Mouse (Mus musculus) neutrophil, adult 5-6 weeks (primary cell): Measurements from ENCODE around the gene Ptprb. TPM values are rescaled to one million over a fixed set of nuclear protein-coding genes. Genes with fewer than 3 reads are reported as not detected.

Source experiments
- ATAC-seq: fragments of 151-379, 151-347 bp; 2 replicates; pipeline ENCODE4 v1.8.0; 2017; ENCODE audit warnings: mild to moderate bottlenecking, moderate TSS enrichment; ENCODE audit not compliant: insufficient number of reproducible peaks, poor library complexity, low FRiP score, severe bottlenecking; ENCODE audit errors: extremely low read depth
- total RNA-seq: library from RNA; stranded (forward); fragments of 200-1000 nt; gene quantifications from 2 replicates; pipeline ENCODE4 v1.2.3, GENCODE M21; 2017

The Ptprb gene
- total RNA-seq, 1 experiment from 2014 or later: 0.12 TPM

- no peak for ATAC-seq
Measured at GRCm38 (mm10) chr10:116405011-116405410, 129.7 kb downstream of the Ptprb start.

GRCm38 (mm10) chr10:116407684-116408359 lies 132.5 kb downstream of the Ptprb start:
- ATAC-seq: no peak

DNA sequence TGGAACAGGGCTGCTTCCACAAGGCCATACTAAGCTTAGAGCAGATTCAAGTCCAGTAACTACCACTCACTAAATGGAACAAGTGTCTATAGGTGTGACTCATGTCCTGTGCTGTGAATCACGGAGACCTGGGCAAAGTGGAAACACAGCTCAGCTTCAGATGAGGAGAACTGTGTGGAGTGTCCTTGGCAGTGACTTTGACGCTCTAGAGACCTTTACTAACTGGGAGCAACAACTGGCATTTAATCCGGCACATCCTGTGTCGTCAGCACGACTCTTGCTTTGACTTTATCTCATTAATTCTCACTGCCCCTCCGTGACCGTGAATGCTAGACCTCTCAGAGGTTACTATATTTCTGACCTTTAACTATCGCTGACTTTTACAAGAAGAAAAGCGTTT lies 135.5 kb downstream of the Ptprb start:
- no peak for ATAC-seq

DNA sequence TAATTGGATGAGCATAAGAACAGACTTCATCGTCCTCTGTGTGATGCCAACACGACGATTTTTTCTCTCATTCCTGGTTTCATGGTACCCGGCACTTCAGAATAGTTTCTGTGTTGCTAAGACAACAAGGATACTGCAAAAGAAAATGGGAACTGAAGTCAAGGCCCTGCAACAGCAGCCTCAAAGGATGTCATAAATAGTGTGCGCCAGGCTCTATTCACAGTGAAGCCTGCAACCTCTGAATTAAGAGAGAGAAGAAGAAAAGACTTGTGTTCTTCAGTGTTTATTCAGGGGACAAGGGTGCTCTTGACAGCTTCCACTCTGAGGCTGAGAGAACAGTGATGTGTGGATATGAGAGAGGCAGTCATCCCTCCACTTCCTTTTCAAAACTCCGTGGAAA lies 140.8 kb downstream of the Ptprb start:
- no peak for ATAC-seq

DNA sequence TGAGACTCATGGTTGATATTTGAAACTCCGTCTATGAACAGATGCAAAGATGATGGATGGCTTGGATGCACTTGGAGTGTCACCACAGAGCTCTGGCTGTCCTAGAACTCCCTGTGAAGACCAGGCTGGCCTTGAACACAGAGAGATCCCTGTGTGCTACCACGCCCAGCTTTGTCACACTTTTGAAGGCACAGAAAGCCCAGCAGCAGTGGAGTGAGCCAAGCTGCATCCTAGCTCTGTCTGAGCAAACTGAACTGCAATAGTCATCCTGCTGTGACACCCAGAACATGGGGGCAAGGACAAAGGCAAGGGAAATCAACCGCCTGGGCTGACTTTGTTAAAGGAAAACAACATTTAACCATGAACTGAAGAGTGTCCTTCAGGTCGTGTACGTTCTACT lies 141.4 kb downstream of the Ptprb start:
- ATAC-seq: no peak

- ATAC-seq: no peak
Measured at GRCm38 (mm10) chr10:116418121-116418726, 142.9 kb downstream of the Ptprb start.

GRCm38 (mm10) chr10:116420976-116421375 lies 145.7 kb downstream of the Ptprb start:
- no peak for ATAC-seq

DNA sequence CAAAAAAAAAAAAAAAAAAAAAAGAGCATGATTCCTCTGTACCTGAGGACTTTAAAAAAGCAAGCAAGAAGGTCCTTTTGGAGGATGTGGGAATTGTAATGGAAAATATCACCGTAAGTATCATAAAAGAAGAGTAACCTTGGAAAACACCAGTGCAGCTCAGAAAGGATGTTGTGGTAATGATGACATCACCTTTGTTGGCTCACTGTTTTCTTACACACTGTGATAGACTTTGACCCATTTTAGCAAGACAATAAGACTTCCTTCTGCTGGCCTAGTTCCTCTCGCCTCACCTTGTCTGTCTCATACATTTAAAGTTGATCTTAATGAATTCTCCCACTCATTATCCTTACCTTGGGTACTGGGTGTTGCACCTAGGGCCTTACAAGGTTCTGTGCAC lies 147.2 kb downstream of the Ptprb start:
- no peak for ATAC-seq

- ATAC-seq: no peak
Measured at GRCm38 (mm10) chr10:116424921-116425320, 149.6 kb downstream of the Ptprb start.

DNA sequence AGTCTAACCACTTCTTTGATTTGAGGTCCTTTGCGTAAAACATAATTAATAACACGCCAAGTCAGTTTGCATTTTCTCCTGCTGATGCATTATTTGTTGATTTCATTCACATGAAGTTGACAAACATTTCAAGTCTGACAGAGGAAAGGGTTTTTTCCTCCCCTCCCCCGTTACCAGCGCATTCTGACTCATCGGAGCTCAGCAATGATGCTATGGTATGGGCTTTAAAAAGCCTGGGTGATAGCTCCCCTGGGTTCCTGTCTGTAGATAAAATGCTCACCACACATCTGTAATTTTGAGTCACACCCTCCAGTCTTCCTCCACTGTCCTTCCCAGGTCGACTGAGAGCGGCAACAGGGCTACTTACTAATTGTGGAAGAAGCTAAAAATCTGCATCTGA lies 150.9 kb downstream of the Ptprb start:
- no peak for ATAC-seq

GRCm38 (mm10) chr10:116428026-116428780 lies 152.9 kb downstream of the Ptprb start:
- ATAC-seq: no peak

- no peak for ATAC-seq
Measured at GRCm38 (mm10) chr10:116432421-116432820, 157.1 kb downstream of the Ptprb start.

- no peak for ATAC-seq
Measured at GRCm38 (mm10) chr10:116435455-116435854, 160.1 kb downstream of the Ptprb start.

Other genes with a start within 250 kb of the Ptprb start
- gene 4933416C03Rik, start 161.6 kb upstream of the Ptprb start, total RNA-seq: 0.58 TPM in 1 of 2 replicates, not detected in the other
- gene Kcnmb4, start 198.4 kb downstream of the Ptprb start, total RNA-seq: 1.2 and 1.5 TPM in 2 replicates